Mouse (Mus musculus): ENCODE measurements at regions not wholly inside any gene's neighbourhood (a gene's known extent, or its start where the extent isn't known, plus 50 kb on each side); places are given as distances from the start of the nearest gene placed in this dataset.

DNA sequence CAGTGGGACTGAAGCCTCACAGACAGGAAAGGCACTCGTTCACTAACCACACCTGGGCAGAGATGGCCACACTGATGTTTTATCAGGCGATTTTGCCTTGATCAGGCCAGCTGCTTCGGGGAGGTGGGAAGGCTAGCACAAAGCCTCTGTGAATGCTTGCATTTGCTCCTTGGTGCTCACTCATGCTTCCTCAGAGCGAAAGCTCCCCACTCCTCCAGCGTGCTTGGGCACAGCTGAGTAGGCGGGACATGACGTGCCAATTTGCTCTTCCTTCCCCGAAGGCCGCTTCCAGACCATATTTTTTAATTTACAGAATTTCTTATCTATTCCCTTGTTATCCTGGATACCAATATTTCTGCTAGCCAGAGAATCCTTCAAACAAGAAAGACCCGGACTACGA is 172.8 kb upstream of the Gjb5 start:
- TF ChIP-seq CTCF (IDR thresholded peaks at IDR 0.05; ENCODE audit: borderline replicate concordance, control insufficient read depth, extremely low read depth, insufficient read depth, low read length, poor library complexity), result no peak
- no peak for TF ChIP-seq POLR2A (IDR thresholded peaks at IDR 0.05; ENCODE audit: control insufficient read depth, extremely low read depth, insufficient read depth, low read length, poor library complexity)

All from thymus, adult 2 months (tissue).